Mouse (Mus musculus) kidney, postnatal 14 days (tissue): Measurements from ENCODE around the gene Gabrr2.
"Not testable (repeated sequence)": the region's sequence is repeated elsewhere in the genome, so short reads cannot be mapped to it uniquely, and the experiment has no call there.

ENCODE experiments used
- DNase-seq: peaks from one replicate; pipeline ENCODE4 v3.0.0; 2022; ENCODE audit warnings: mixed read lengths

Gene Gabrr2

GRCm38 (mm10) chr4:33071337-33071736 lies 8.5 kb downstream of the Gabrr2 start:
- DNase-seq = no peak

GRCm38 (mm10) chr4:33072526-33073161 lies 9.8 kb downstream of the Gabrr2 start:
- no peak for DNase-seq

- DNase-seq = no peak
Observed at GRCm38 (mm10) chr4:33074406-33074805, 11.6 kb downstream of the Gabrr2 start.

- DNase-seq = no peak
Observed at GRCm38 (mm10) chr4:33074851-33075250, 12.1 kb downstream of the Gabrr2 start.

- no peak for DNase-seq
Observed at GRCm38 (mm10) chr4:33075776-33076524, 13.2 kb downstream of the Gabrr2 start.

- no peak for DNase-seq
Observed at GRCm38 (mm10) chr4:33077161-33077560, 14.4 kb downstream of the Gabrr2 start.

GRCm38 (mm10) chr4:33077724-33078123 lies 14.9 kb downstream of the Gabrr2 start:
- DNase-seq = no peak

GRCm38 (mm10) chr4:33078492-33078891 lies 15.7 kb downstream of the Gabrr2 start:
- no peak for DNase-seq

GRCm38 (mm10) chr4:33099118-33099694 lies 36.4 kb downstream of the Gabrr2 start:
- DNase-seq = no peak

GRCm38 (mm10) chr4:33109720-33110458 lies 47.1 kb downstream of the Gabrr2 start:
- DNase-seq = no peak

- DNase-seq = no peak
Observed at GRCm38 (mm10) chr4:33110845-33111244, 48.0 kb downstream of the Gabrr2 start.

- no peak for DNase-seq
Observed at GRCm38 (mm10) chr4:33111358-33111757, 48.6 kb downstream of the Gabrr2 start.

GRCm38 (mm10) chr4:33112866-33113265 lies 50.1 kb downstream of the Gabrr2 start:
- DNase-seq = not testable (repeated sequence)

GRCm38 (mm10) chr4:33119118-33119517 lies 56.3 kb downstream of the Gabrr2 start:
- peak; percentile 82 for DNase-seq

- DNase-seq = peak; percentile 43
Observed at GRCm38 (mm10) chr4:33124493-33124892, 61.7 kb downstream of the Gabrr2 start.

GRCm38 (mm10) chr4:33125409-33126084 lies 62.7 kb downstream of the Gabrr2 start:
- no peak for DNase-seq

GRCm38 (mm10) chr4:33132221-33132620 lies 69.4 kb downstream of the Gabrr2 start, which contains the start of gene Gabrr1:
Gene Gabrr1, plus strand, starts transcription at chr4:33132521.
- no peak for DNase-seq
